Mouse (Mus musculus): ENCODE data around the gene Plekhm2. TPM values are rescaled to one million over a fixed set of nuclear protein-coding genes. Genes with fewer than 3 reads are reported as not detected.

The Plekhm2 gene
- polyA plus RNA-seq, 1 experiment from 2014 or later = 5.7 TPM

- H3K9ac ChIP-seq (ENCODE audit: low read length) = no peak overlapping the region
- no peak overlapping the region for H3K4me3 ChIP-seq (ENCODE audit: low read length)
- peaks cover 28% of the 10 kb centered on the region for H3K36me3 ChIP-seq (ENCODE audit: control insufficient read depth, insufficient read depth, low read length)
- ATAC-seq (ENCODE audit: low read depth) = peak; percentile 58; the same call in 1 of the 2 replicates
- no peaks in the 10 kb centered on the region for H3K9me3 ChIP-seq (ENCODE audit: control insufficient read depth, low read length)
- WGBS = 58% methylated on average over 3 of the region's 3 CpGs
- H3K27me3 ChIP-seq (ENCODE audit: control insufficient read depth, insufficient read depth, low read depth, low read length) = no peaks in the 10 kb centered on the region
- H3K4me1 ChIP-seq (replicated peaks; ENCODE audit: control insufficient read depth, insufficient read depth, low read length) = peaks cover 15% of the 10 kb centered on the region
- no peak overlapping the region for H3K4me2 ChIP-seq (ENCODE audit: low read depth, low read length)
- no peak overlapping the region for H3K27ac ChIP-seq (ENCODE audit: low read length)
Measured at GRCm38 (mm10) chr4:141686093-141686492, 21.4 kb upstream of the Plekhm2 start.

DNA sequence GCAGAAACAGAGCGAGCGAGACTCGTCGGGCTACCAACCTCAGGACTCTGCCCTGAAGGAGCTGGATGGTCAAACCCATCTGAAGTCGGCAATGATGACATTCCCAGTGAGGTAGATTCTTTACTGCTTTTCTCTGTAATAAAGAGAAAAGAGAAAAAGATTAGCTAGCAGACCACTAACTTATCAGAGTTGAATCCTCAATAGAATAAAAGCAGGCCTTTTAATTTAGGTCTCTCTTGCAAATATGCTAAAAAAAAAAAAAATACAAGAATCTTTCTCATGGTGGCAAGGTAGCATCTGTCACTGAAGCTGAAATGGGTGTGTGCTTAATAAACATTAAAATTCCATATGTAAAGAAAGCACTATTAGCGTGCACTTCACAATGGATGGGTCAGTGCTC is 20.8 kb upstream of the Plekhm2 start, which contains the start of gene Rsc1a1:
Rsc1a1 (minus strand) TSS at position 101 of the 400 bp plus-strand sequence.
- Histone ChIP-seq H3K27ac (ENCODE audit: low read length) (peak within 1 kb of the TSS; percentile 40), H3K27me3 (ENCODE audit: control insufficient read depth, insufficient read depth, low read depth, low read length) (no peaks in the 10 kb centered on the region), H3K4me2 (ENCODE audit: low read depth, low read length) (no peak within 1 kb of the TSS), H3K4me1 (replicated peaks; ENCODE audit: control insufficient read depth, insufficient read depth, low read length) (peaks cover 15% of the 10 kb centered on the region), H3K9me3 (ENCODE audit: control insufficient read depth, low read length) (no peaks in the 10 kb centered on the region), H3K4me3 (ENCODE audit: low read length) (no peak within 1 kb of the TSS), H3K36me3 (ENCODE audit: control insufficient read depth, insufficient read depth, low read length) (peaks cover 28% of the 10 kb centered on the region), H3K9ac (ENCODE audit: low read length) (no peak within 1 kb of the TSS)
- no peak for ATAC-seq (ENCODE audit: low read depth)
- WGBS = 92% methylated on average over 6 of the region's 6 CpGs

DNA sequence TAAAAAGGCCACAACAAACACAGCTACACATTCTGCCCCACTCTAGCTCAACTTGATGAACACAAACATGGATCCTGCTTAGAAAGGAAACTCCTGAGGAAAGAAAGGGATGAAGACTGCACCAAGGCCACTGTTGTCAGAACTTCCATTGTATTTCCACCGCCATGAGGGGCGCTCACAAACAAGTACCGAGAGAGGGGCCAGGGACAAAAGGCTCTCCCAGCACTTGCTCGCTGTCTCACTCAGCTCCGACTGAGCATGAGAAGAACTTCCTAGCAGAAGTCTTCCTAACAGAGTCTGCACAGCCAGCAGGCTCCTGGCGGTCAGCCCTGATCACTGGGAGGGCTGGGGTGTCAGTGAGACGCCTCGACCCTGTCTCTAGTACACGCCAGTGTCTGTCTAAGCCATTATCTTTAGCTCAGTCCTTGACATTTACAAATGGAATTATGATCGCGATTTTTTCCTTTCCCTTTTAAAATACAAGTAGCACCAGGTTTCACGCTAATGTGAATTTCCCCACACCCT is 18.1 kb upstream of the Plekhm2 start:
- Histone ChIP-seq H3K36me3 (ENCODE audit: control insufficient read depth, insufficient read depth, low read length) (peaks cover 21% of the 10 kb centered on the region), H3K4me3 (ENCODE audit: low read length) (no peak overlapping the region), H3K27ac (ENCODE audit: low read length) (no peak overlapping the region; the same call in 1 of the 2 replicates), H3K4me1 (replicated peaks; ENCODE audit: control insufficient read depth, insufficient read depth, low read length) (peaks cover 15% of the 10 kb centered on the region), H3K9me3 (ENCODE audit: control insufficient read depth, low read length) (no peaks in the 10 kb centered on the region), H3K4me2 (ENCODE audit: low read depth, low read length) (no peak overlapping the region), H3K27me3 (ENCODE audit: control insufficient read depth, insufficient read depth, low read depth, low read length) (no peaks in the 10 kb centered on the region), H3K9ac (ENCODE audit: low read length) (0 out of 2 replicates have a peak overlapping the region, but pooled peaks have one; percentile 5)
- 51% methylated on average over 12 of the region's 12 CpGs for WGBS
- ATAC-seq (ENCODE audit: low read depth) = peak; percentile 65

- peaks cover 15% of the 10 kb centered on the region for H3K4me1 ChIP-seq (replicated peaks; ENCODE audit: control insufficient read depth, insufficient read depth, low read length)
- H3K36me3 ChIP-seq (ENCODE audit: control insufficient read depth, insufficient read depth, low read length) = peaks cover 17% of the 10 kb centered on the region
- no peaks in the 10 kb centered on the region for H3K9me3 ChIP-seq (ENCODE audit: control insufficient read depth, low read length)
- WGBS = 51% methylated on average over 7 of the region's 7 CpGs
- no peak overlapping the region for H3K4me2 ChIP-seq (ENCODE audit: low read depth, low read length)
- no peaks in the 10 kb centered on the region for H3K27me3 ChIP-seq (ENCODE audit: control insufficient read depth, insufficient read depth, low read depth, low read length)
- no peak overlapping the region for H3K4me3 ChIP-seq (ENCODE audit: low read length)
- peak; percentile 39; the same call in 1 of the 2 replicates for ATAC-seq (ENCODE audit: low read depth)
- 0 out of 2 replicates have a peak overlapping the region, but pooled peaks have one; percentile 15 for H3K27ac ChIP-seq (ENCODE audit: low read length)
- H3K9ac ChIP-seq (ENCODE audit: low read length) = no peak overlapping the region
Measured at GRCm38 (mm10) chr4:141681767-141682166, 17.1 kb upstream of the Plekhm2 start.

DNA sequence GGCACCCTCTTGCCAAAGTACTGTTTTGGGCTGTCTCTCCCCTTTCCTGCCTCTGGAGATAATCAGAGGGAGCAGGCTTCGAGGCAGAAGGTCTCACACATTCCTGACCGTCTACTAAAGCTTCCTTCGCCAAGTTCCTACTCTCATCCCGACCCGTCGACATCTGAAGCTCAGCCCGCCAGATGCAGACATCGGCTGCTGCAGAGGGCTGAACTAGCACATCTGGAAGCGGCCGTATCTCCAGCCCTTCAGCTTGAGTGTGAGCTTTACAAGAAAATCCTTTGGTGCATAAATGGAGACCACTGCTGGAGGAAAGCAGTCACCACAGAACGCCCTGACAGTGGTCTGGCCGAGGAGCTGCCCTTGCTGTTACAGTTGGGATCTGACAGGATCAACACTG is 16.2 kb upstream of the Plekhm2 start:
- H3K4me3 ChIP-seq (ENCODE audit: low read length) = no peak overlapping the region
- ATAC-seq (ENCODE audit: low read depth) = peak; percentile 46; the same call in 1 of the 2 replicates
- no peaks in the 10 kb centered on the region for H3K9me3 ChIP-seq (ENCODE audit: control insufficient read depth, low read length)
- peaks cover 15% of the 10 kb centered on the region for H3K4me1 ChIP-seq (replicated peaks; ENCODE audit: control insufficient read depth, insufficient read depth, low read length)
- no peak overlapping the region for H3K9ac ChIP-seq (ENCODE audit: low read length)
- peaks cover 14% of the 10 kb centered on the region for H3K36me3 ChIP-seq (ENCODE audit: control insufficient read depth, insufficient read depth, low read length)
- 42% methylated on average over 12 of the region's 12 CpGs for WGBS
- no peak overlapping the region for H3K4me2 ChIP-seq (ENCODE audit: low read depth, low read length)
- no peak overlapping the region for H3K27ac ChIP-seq (ENCODE audit: low read length)
- H3K27me3 ChIP-seq (ENCODE audit: control insufficient read depth, insufficient read depth, low read depth, low read length) = no peaks in the 10 kb centered on the region

DNA sequence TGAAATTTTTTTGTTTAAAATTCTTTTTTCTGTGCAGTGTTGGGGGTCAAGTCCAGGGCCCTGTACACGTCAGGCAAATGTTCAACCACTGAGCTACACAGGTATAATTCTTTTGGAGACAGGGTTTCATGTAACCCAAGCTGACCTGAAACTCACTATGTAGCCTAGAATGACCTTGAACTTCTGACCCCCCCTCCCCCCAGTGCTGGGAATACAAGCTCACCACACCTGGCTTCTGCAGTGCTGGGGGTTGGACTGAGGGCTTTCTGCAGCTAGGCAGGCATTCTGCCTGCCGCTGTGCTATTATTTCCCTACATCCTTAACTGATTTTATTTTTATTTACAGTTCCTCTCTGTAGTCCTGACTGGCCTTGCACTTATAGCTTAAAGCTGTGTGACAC is 14.3 kb upstream of the Plekhm2 start:
- Histone ChIP-seq H3K4me1 (replicated peaks; ENCODE audit: control insufficient read depth, insufficient read depth, low read length) (peaks cover 14% of the 10 kb centered on the region), H3K27ac (ENCODE audit: low read length) (no peak overlapping the region), H3K9ac (ENCODE audit: low read length) (no peak overlapping the region), H3K27me3 (ENCODE audit: control insufficient read depth, insufficient read depth, low read depth, low read length) (no peaks in the 10 kb centered on the region), H3K4me2 (ENCODE audit: low read depth, low read length) (no peak overlapping the region), H3K36me3 (ENCODE audit: control insufficient read depth, insufficient read depth, low read length) (peaks cover 3% of the 10 kb centered on the region), H3K9me3 (ENCODE audit: control insufficient read depth, low read length) (no peaks in the 10 kb centered on the region), H3K4me3 (ENCODE audit: low read length) (no peak overlapping the region)
- 88% methylated on average over 2 of the region's 2 CpGs for WGBS
- ATAC-seq (ENCODE audit: low read depth) = no peak

DNA sequence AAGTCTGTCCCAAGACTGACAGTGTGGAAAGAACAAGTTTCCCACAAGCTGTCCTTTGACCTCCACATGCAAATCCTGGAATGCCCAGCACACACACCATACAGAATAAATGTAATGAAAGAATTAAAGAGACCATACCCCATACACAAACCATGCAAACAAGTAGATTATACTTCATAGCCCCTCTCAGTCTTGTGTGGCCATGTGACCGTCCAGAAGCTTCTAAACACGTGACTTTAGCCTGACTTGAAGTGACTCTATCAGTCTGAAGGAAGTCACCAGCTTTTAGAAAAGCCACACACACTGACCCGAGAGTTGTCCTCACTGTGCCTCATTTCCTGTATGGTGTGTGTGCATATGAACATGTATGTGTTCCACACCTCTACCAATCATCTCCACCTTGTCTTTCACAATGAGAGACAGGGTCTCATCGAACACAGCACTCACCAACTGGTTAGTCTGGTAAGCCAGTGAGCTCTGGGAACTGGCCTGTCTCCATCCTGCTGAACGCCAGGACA is 11.8 kb upstream of the Plekhm2 start:
- Histone ChIP-seq H3K4me2 (ENCODE audit: low read depth, low read length) (no peak overlapping the region), H3K4me1 (replicated peaks; ENCODE audit: control insufficient read depth, insufficient read depth, low read length) (no peaks in the 10 kb centered on the region), H3K9me3 (ENCODE audit: control insufficient read depth, low read length) (no peaks in the 10 kb centered on the region), H3K4me3 (ENCODE audit: low read length) (no peak overlapping the region), H3K36me3 (ENCODE audit: control insufficient read depth, insufficient read depth, low read length) (no peaks in the 10 kb centered on the region), H3K27me3 (ENCODE audit: control insufficient read depth, insufficient read depth, low read depth, low read length) (no peaks in the 10 kb centered on the region), H3K27ac (ENCODE audit: low read length) (no peak overlapping the region), H3K9ac (ENCODE audit: low read length) (no peak overlapping the region)
- 69% methylated on average over 5 of the region's 5 CpGs for WGBS
- ATAC-seq (ENCODE audit: low read depth) = no peak

GRCm38 (mm10) chr4:141672325-141672724 is 7.6 kb upstream of the Plekhm2 start:
- Histone ChIP-seq H3K27me3 (ENCODE audit: control insufficient read depth, insufficient read depth, low read depth, low read length) (no peaks in the 10 kb centered on the region), H3K4me3 (ENCODE audit: low read length) (no peak overlapping the region), H3K4me1 (replicated peaks; ENCODE audit: control insufficient read depth, insufficient read depth, low read length) (peaks cover 5% of the 10 kb centered on the region; the same call in 1 of the 2 replicates), H3K9me3 (ENCODE audit: control insufficient read depth, low read length) (no peaks in the 10 kb centered on the region), H3K4me2 (ENCODE audit: low read depth, low read length) (no peak overlapping the region), H3K36me3 (ENCODE audit: control insufficient read depth, insufficient read depth, low read length) (no peaks in the 10 kb centered on the region), H3K27ac (ENCODE audit: low read length) (no peak overlapping the region), H3K9ac (ENCODE audit: low read length) (no peak overlapping the region)
- no peak for ATAC-seq (ENCODE audit: low read depth)
- 71% methylated on average over 13 of the region's 13 CpGs for WGBS

DNA sequence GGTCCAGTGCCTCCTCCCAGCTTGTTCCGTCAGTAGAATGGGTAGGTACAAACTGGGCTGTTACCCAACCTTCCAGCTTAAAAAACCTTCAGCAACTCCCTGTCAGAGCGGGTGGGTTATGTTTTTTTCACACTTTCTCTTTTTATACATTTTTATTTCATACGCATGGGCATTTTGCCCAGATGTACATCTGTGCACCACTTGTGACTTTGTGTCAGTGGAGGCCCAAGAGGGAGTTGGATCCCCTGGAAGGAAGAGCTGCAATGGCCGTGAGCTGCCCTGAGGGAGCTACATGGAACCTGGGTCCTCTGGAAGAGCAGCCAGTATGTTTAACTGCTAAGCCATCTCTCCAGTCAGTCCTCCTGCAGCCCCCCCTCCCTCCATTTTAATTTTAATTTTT is 6.7 kb upstream of the Plekhm2 start:
- H3K4me3 ChIP-seq (ENCODE audit: low read length) = no peak overlapping the region
- no peaks in the 10 kb centered on the region for H3K9me3 ChIP-seq (ENCODE audit: control insufficient read depth, low read length)
- ATAC-seq (ENCODE audit: low read depth) = peak; percentile 63
- H3K36me3 ChIP-seq (ENCODE audit: control insufficient read depth, insufficient read depth, low read length) = no peaks in the 10 kb centered on the region
- H3K27ac ChIP-seq (ENCODE audit: low read length) = no peak overlapping the region
- WGBS = 40% methylated on average over 4 of the region's 4 CpGs
- no peak overlapping the region for H3K9ac ChIP-seq (ENCODE audit: low read length)
- H3K27me3 ChIP-seq (ENCODE audit: control insufficient read depth, insufficient read depth, low read depth, low read length) = no peaks in the 10 kb centered on the region
- H3K4me2 ChIP-seq (ENCODE audit: low read depth, low read length) = no peak overlapping the region
- peaks cover 5% of the 10 kb centered on the region; the same call in 1 of the 2 replicates for H3K4me1 ChIP-seq (replicated peaks; ENCODE audit: control insufficient read depth, insufficient read depth, low read length)

Measured in lung, embryonic 16.5 days (tissue).